Mouse (Mus musculus): ENCODE measurements around the gene Nxph1.

The Nxph1 gene

GRCm38 (mm10) chr6:8970576-8970975 lies 22.3 kb downstream of the Nxph1 start:
- no peak for DNase-seq

- DNase-seq = peak; percentile 14
These were observed 31.1 kb downstream of the Nxph1 start for GRCm38 (mm10) chr6:8979237-8979871.

GRCm38 (mm10) chr6:8996301-8996943 lies 48.2 kb downstream of the Nxph1 start:
- peak; percentile 10 for DNase-seq

- DNase-seq = no peak
These were observed 49.1 kb downstream of the Nxph1 start for GRCm38 (mm10) chr6:8997326-8997725.

- no peak for DNase-seq
These were observed 54.5 kb downstream of the Nxph1 start for GRCm38 (mm10) chr6:9002686-9003085.

- DNase-seq = no peak
These were observed 78.4 kb downstream of the Nxph1 start for GRCm38 (mm10) chr6:9026631-9027030.

- DNase-seq = no peak
These were observed 78.9 kb downstream of the Nxph1 start for GRCm38 (mm10) chr6:9027146-9027545.

GRCm38 (mm10) chr6:9028501-9028900 lies 80.3 kb downstream of the Nxph1 start:
- no peak for DNase-seq

- DNase-seq = no peak
These were observed 91.1 kb downstream of the Nxph1 start for GRCm38 (mm10) chr6:9039286-9039685.

GRCm38 (mm10) chr6:9040991-9041390 lies 92.8 kb downstream of the Nxph1 start:
- DNase-seq = no peak

- DNase-seq = no peak
These were observed 94.2 kb downstream of the Nxph1 start for GRCm38 (mm10) chr6:9042391-9042790.

GRCm38 (mm10) chr6:9046815-9047214 lies 98.6 kb downstream of the Nxph1 start:
- no peak for DNase-seq

- no peak for DNase-seq
These were observed 113.3 kb downstream of the Nxph1 start for GRCm38 (mm10) chr6:9061261-9062105.

GRCm38 (mm10) chr6:9066435-9066834 lies 118.2 kb downstream of the Nxph1 start:
- DNase-seq = no peak

GRCm38 (mm10) chr6:9069913-9070312 lies 121.7 kb downstream of the Nxph1 start:
- peak; percentile 49 for DNase-seq

- DNase-seq = no peak
These were observed 128.2 kb downstream of the Nxph1 start for GRCm38 (mm10) chr6:9076463-9076862.

GRCm38 (mm10) chr6:9077793-9078689 lies 129.8 kb downstream of the Nxph1 start:
- DNase-seq = no peak

- no peak for DNase-seq
These were observed 135.6 kb downstream of the Nxph1 start for GRCm38 (mm10) chr6:9083851-9084250.

GRCm38 (mm10) chr6:9097345-9097744 lies 149.1 kb downstream of the Nxph1 start:
- DNase-seq = no peak

GRCm38 (mm10) chr6:9107366-9107765 lies 159.1 kb downstream of the Nxph1 start:
- DNase-seq = no peak

- no peak for DNase-seq
These were observed 170.9 kb downstream of the Nxph1 start for GRCm38 (mm10) chr6:9119136-9119535.

- no peak for DNase-seq
These were observed 176.2 kb downstream of the Nxph1 start for GRCm38 (mm10) chr6:9124321-9124914.

Data from embryo, embryonic 11 days (tissue).